Mouse (Mus musculus) limb, embryonic 11.5 days (tissue): ENCODE results near the gene Dus2. TPM values are rescaled to one million over a fixed set of nuclear protein-coding genes. Genes with fewer than 3 reads are reported as not detected.

Source experiments
- ATAC-seq: fragments of 200-750 bp; cut with Nextera tagmentation; 2 replicates; pipeline ENCODE4 v1.8.0; 2017; ENCODE audit warnings: low read depth; ENCODE audit not compliant: insufficient number of reproducible peaks, low FRiP score, low TSS enrichment
- DNase-seq: peaks from one replicate; pipeline ENCODE4 v3.0.0-alpha.2; 2015; ENCODE audit warnings: low spot score
- H3K27ac ChIP-seq: fragments of 300-500 bp; sonication (generic); replicated peaks from 2 replicates; pipeline ENCODE4 v1.5.1; 2014; ENCODE audit warnings: low read depth, mild to moderate bottlenecking, low read length
- H3K27me3 ChIP-seq: fragments of 300-500 bp; sonication (generic); 2 replicates; pipeline ENCODE4 v1.6.1; 2014; ENCODE audit warnings: mild to moderate bottlenecking, low read length, mixed read lengths; ENCODE audit not compliant: control insufficient read depth, insufficient read depth
- H3K36me3 ChIP-seq: fragments of 300-500 bp; sonication (generic); 2 replicates; pipeline ENCODE4 v1.6.1; 2014; ENCODE audit warnings: mild to moderate bottlenecking, low read length, moderate library complexity, mixed read lengths; ENCODE audit not compliant: control insufficient read depth, insufficient read depth
- H3K4me1 ChIP-seq: fragments of 300-500 bp; sonication (generic); 2 replicates; pipeline ENCODE4 v1.6.1; 2014; ENCODE audit warnings: low read length, mixed read lengths; ENCODE audit not compliant: control insufficient read depth, insufficient read depth
- H3K4me2 ChIP-seq: fragments of 300-500 bp; sonication (generic); 2 replicates; pipeline ENCODE4 v1.6.1; 2014; ENCODE audit warnings: low read depth, mild to moderate bottlenecking, moderate library complexity; ENCODE audit not compliant: severe bottlenecking
- H3K4me3 ChIP-seq: fragments of 300-500 bp; sonication (generic); 2 replicates; pipeline ENCODE4 v1.5.1; 2014; ENCODE audit warnings: low read depth, low read length
- H3K9ac ChIP-seq: fragments of 300-500 bp; sonication (generic); 2 replicates; pipeline ENCODE4 v1.6.1; 2014; ENCODE audit warnings: mild to moderate bottlenecking, low read length
- H3K9me3 ChIP-seq: fragments of 300-500 bp; sonication (generic); 2 replicates; pipeline ENCODE4 v1.6.1; 2016; ENCODE audit warnings: low read length; ENCODE audit not compliant: control insufficient read depth
- WGBS: fragments of 180-500 bp; shearing (Covaris S2); extraction: QIAGEN DNeasy Blood & Tissue Kit; methylation state at CpG from one replicate; pipeline ENCODE4 v1.1.7; 2014; 5-methylcytosine and 5-hydroxymethylcytosine counted together
- polyA plus RNA-seq: library from polyadenylated mRNA; unstranded; fragments of >200 nt; fragmentation: Nextera tagmentation; extraction: Ambion mirVana; gene quantifications from 2 replicates; pipeline ENCODE4 v1.2.1, GENCODE M21; 2014

Gene Dus2
- polyA plus RNA-seq, 1 experiment from 2014 or later, result 18.8 TPM

- no peaks in the 10 kb centered on the region for H3K9me3 ChIP-seq
- H3K27me3 ChIP-seq, result no peaks in the 10 kb centered on the region
- no peak overlapping the region for H3K4me3 ChIP-seq
- no peak overlapping the region for H3K4me2 ChIP-seq
- H3K27ac ChIP-seq, result no peak overlapping the region
- no peaks in the 10 kb centered on the region for H3K4me1 ChIP-seq
- 82% methylated on average over 4 of the region's 4 CpGs for WGBS
- DNase-seq (no peak), ATAC-seq (no peak)
- no peaks in the 10 kb centered on the region; the same call in 1 of the 2 replicates for H3K36me3 ChIP-seq
- no peak overlapping the region for H3K9ac ChIP-seq
Observed at GRCm38 (mm10) chr8:106039605-106040004, 48.5 kb downstream of the Dus2 start.

GRCm38 (mm10) chr8:106040218-106040617 is 49.1 kb downstream of the Dus2 start:
- no peaks in the 10 kb centered on the region for H3K27me3 ChIP-seq
- H3K36me3 ChIP-seq, result no peaks in the 10 kb centered on the region; the same call in 1 of the 2 replicates
- H3K9ac ChIP-seq, result no peak overlapping the region
- ATAC-seq (no peak), DNase-seq (no peak)
- H3K4me1 ChIP-seq, result no peaks in the 10 kb centered on the region
- 75% methylated on average over 4 of the region's 4 CpGs for WGBS
- no peak overlapping the region for H3K27ac ChIP-seq
- no peak overlapping the region for H3K4me2 ChIP-seq
- no peak overlapping the region for H3K4me3 ChIP-seq
- H3K9me3 ChIP-seq, result no peaks in the 10 kb centered on the region

GRCm38 (mm10) chr8:106043055-106043454 is 51.9 kb downstream of the Dus2 start:
- no peaks in the 10 kb centered on the region for H3K4me1 ChIP-seq
- DNase-seq (no peak), ATAC-seq (no peak)
- no peak overlapping the region for H3K27ac ChIP-seq
- no peaks in the 10 kb centered on the region for H3K27me3 ChIP-seq
- no peak overlapping the region for H3K4me2 ChIP-seq
- H3K4me3 ChIP-seq, result no peak overlapping the region
- H3K36me3 ChIP-seq, result no peaks in the 10 kb centered on the region; the same call in 1 of the 2 replicates
- 77% methylated on average over 2 of the region's 2 CpGs for WGBS
- H3K9me3 ChIP-seq, result no peaks in the 10 kb centered on the region
- H3K9ac ChIP-seq, result no peak overlapping the region

DNA sequence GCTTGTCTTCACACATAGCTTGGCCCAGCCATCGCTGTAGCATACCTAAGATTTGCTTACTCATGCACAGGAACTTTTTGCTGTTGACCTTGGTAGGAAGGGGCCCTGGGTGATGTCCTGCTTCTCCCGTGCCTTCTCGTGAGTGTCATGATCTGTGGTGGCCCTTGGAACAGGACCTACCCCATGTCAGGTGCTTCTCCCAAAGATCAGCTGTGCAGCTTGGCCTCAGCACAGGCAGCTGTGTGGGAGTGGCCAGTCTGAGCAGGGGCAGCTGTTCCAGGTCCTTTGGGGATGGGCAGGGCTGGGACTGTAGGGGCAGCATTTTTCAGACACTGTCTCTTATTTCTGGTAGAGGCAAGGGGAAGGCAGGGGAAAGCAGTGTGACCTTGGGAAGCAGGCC is 53.0 kb downstream of the Dus2 start:
- H3K27me3 ChIP-seq, result no peaks in the 10 kb centered on the region
- ATAC-seq (no peak), DNase-seq (no peak)
- no peaks in the 10 kb centered on the region for H3K9me3 ChIP-seq
- no peak overlapping the region for H3K4me3 ChIP-seq
- no peaks in the 10 kb centered on the region; the same call in 1 of the 2 replicates for H3K36me3 ChIP-seq
- whole genome bisulfite sequencing, result 90% methylated on average over 3 of the region's 3 CpGs
- no peak overlapping the region for H3K27ac ChIP-seq
- H3K4me2 ChIP-seq, result no peak overlapping the region
- H3K9ac ChIP-seq, result no peak overlapping the region
- H3K4me1 ChIP-seq, result no peaks in the 10 kb centered on the region

DNA sequence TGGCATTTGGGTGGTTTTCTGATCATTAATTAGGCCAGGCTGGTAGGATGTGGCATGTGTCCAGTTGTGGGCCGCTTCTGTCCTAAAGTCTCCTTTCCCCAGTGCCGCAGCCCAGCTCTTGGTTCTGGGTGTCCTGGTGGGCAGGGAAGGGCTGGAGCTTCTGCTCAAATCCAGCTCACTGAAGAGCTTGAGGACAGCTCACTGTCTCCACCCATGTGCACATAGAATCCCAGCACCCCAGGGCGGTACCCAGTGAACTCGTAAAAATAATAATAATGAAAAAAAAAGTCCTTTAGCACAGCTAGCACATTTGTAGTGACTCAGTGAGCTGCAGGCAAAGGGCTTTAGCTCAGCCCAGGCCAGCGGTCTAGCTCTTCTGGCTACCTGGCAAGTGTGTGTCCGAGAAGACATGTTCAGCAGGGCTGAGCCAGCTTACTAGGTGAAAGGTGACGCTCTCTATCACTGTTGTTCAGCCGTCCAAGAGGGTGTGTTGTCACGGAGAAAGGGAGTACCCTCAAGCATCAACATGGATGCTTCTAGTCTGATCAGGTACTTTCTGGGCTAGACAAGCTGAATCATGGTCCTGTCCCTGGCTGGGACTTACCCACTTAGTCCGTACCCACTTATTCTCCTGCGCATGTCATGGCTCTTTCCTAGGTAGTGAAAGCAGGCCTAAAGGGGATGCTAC is 55.9 kb downstream of the Dus2 start:
- Histone ChIP-seq H3K9me3 (no peaks in the 10 kb centered on the region), H3K27me3 (no peaks in the 10 kb centered on the region), H3K9ac (no peak overlapping the region), H3K4me2 (no peak overlapping the region), H3K27ac (no peak overlapping the region), H3K4me1 (no peaks in the 10 kb centered on the region), H3K4me3 (no peak overlapping the region), H3K36me3 (peaks cover 2% of the 10 kb centered on the region)
- no peak for ATAC-seq
- DNase-seq, result no peak
- WGBS, result 94% methylated on average over 11 of the region's 11 CpGs

DNA sequence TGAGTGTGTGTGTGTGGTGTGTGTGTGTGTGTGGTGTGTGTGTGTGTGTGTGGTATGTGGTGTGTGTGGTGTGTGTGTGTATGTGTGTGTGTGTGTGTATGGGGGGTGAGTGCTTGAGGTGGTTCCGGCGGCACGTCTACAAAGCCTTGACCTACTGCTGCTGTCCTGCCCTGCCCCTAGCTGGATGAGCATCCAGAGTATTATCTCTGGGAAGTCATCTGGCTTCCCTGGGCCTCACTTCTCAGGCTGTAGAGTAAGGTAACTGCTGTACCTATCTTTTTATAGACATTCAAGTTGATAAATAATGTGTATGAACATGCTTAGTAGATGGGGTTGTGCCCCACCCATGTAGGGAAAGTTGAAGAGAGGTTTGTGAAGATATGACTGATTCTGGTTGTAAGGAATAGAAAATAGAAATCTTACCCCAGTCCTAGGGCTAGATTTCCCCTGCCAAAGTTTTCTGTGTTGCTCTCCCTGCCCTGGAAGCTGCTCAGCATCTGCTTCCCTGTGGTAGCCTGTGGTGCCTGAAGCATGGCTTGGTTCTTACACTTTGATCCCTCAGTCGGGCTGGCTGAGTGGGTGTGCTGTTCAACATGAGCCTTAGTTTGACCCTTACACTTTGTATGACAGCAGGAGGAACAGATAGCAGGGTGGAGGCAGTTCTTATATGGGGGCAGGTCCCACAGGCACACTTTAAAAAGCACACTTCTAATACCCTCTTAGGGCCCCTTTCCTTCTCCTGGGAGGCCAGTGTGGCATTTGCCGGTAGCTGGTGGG is 56.9 kb downstream of the Dus2 start:
- Histone ChIP-seq H3K4me3 (no peak overlapping the region), H3K27ac (no peak overlapping the region), H3K36me3 (peaks cover 2% of the 10 kb centered on the region), H3K9me3 (no peaks in the 10 kb centered on the region), H3K4me1 (no peaks in the 10 kb centered on the region), H3K27me3 (no peaks in the 10 kb centered on the region), H3K9ac (no peak overlapping the region), H3K4me2 (no peak overlapping the region)
- ATAC-seq (no peak), DNase-seq (no peak)
- 84% methylated on average over 5 of the region's 5 CpGs for WGBS

GRCm38 (mm10) chr8:106049840-106050239 is 58.7 kb downstream of the Dus2 start:
- Histone ChIP-seq H3K4me3 (no peak overlapping the region), H3K36me3 (peaks cover 2% of the 10 kb centered on the region)
- 87% methylated on average over 6 of the region's 6 CpGs for WGBS

DNA sequence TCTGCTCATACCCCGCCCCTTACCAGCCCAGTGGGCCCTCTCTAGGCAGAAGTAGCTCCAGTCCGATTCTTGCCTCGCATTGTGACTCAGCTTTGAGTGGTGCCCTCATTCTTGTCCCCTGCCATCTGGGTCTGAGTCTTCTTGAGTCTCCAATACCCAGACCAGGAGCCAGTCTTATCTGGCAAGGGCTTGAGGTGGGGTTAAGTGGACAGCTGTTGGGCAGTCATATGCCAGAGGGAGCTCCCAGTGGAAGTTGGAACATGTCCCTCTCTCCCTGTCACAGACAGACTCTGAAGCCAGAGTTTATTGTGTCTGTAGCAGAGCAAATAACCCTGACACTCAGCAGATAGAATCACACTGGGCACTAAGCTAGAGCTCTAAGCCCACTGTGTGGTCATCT is 59.9 kb downstream of the Dus2 start:
- 92% methylated on average over 3 of the region's 3 CpGs for WGBS
- Histone ChIP-seq H3K9me3 (no peaks in the 10 kb centered on the region), H3K27ac (no peak overlapping the region), H3K36me3 (peaks cover 2% of the 10 kb centered on the region), H3K27me3 (no peaks in the 10 kb centered on the region), H3K4me2 (no peak overlapping the region), H3K4me3 (no peak overlapping the region), H3K9ac (no peak overlapping the region), H3K4me1 (no peaks in the 10 kb centered on the region)
- no peak for ATAC-seq
- no peak for DNase-seq

More at GRCm38 (mm10) chr8:106049840-106050239, 58.7 kb downstream of the Dus2 start:
- Histone ChIP-seq H3K9me3 (no peaks in the 10 kb centered on the region), H3K4me1 (no peaks in the 10 kb centered on the region), H3K27me3 (no peaks in the 10 kb centered on the region), H3K4me2 (no peak overlapping the region), H3K27ac (no peak overlapping the region), H3K9ac (no peak overlapping the region)
- ATAC-seq (no peak), DNase-seq (no peak)
